Mouse (Mus musculus): ENCODE results near the gene Aif1. TPM values are rescaled to one million over a fixed set of nuclear protein-coding genes. Genes with fewer than 3 reads are reported as not detected.

Aif1 gene
- polyA plus RNA-seq, 1 experiment from 2014 or later = 14.8 TPM

- WGBS = 2% methylated on average over 18 of the region's 18 CpGs
- Histone ChIP-seq H3K4me1 (replicated peaks; ENCODE audit: insufficient read depth, low read length) (no peaks in the 10 kb centered on the region), H3K4me2 (ENCODE audit: low read length) (peak overlapping the region; percentile 59), H3K27ac (peak overlapping the region; percentile 72), H3K9me3 (replicated peaks; ENCODE audit: low read length) (no peaks in the 10 kb centered on the region), H3K4me3 (replicated peaks; ENCODE audit: low read depth, low read length) (peak overlapping the region; percentile 44), H3K27me3 (ENCODE audit: insufficient read depth, low read length) (no peaks in the 10 kb centered on the region), H3K9ac (ENCODE audit: low read depth, low read length) (peak overlapping the region; percentile 51), H3K36me3 (ENCODE audit: insufficient read depth, low read length) (no peaks in the 10 kb centered on the region)
- DNase-seq (ENCODE audit: low spot score) (peak; percentile 86), ATAC-seq (replicated peaks; ENCODE audit: low FRiP score, low read depth) (peak; percentile 60)
- no peak for TF ChIP-seq CTCF (IDR thresholded peaks at IDR 0.05; ENCODE audit: low read depth)
These were observed 10.1 kb upstream of the Aif1 start for GRCm38 (mm10) chr17:35185639-35186611.

- 88% methylated on average over 5 of the region's 5 CpGs for WGBS
These were observed 4.2 kb upstream of the Aif1 start for GRCm38 (mm10) chr17:35180093-35180492.

GRCm38 (mm10) chr17:35178528-35178927 is 2.7 kb upstream of the Aif1 start:
- WGBS = 11% methylated on average over 5 of the region's 5 CpGs
- ATAC-seq (replicated peaks; ENCODE audit: low FRiP score, low read depth) = peak; percentile 65
- Histone ChIP-seq H3K9me3 (replicated peaks; ENCODE audit: low read length) (no peaks in the 10 kb centered on the region), H3K4me2 (ENCODE audit: low read length) (no peak overlapping the region), H3K27me3 (ENCODE audit: insufficient read depth, low read length) (no peaks in the 10 kb centered on the region), H3K27ac (no peak overlapping the region), H3K36me3 (ENCODE audit: insufficient read depth, low read length) (no peaks in the 10 kb centered on the region), H3K4me1 (replicated peaks; ENCODE audit: insufficient read depth, low read length) (no peaks in the 10 kb centered on the region), H3K9ac (ENCODE audit: low read depth, low read length) (no peak overlapping the region), H3K4me3 (replicated peaks; ENCODE audit: low read depth, low read length) (no peak overlapping the region)
- peak; percentile 93 for TF ChIP-seq CTCF (IDR thresholded peaks at IDR 0.05; ENCODE audit: low read depth)
- peak; percentile 93 for DNase-seq (ENCODE audit: low spot score)

More at GRCm38 (mm10) chr17:35180093-35180492, 4.2 kb upstream of the Aif1 start:
- Histone ChIP-seq H3K27me3 (ENCODE audit: insufficient read depth, low read length) (no peaks in the 10 kb centered on the region), H3K9ac (ENCODE audit: low read depth, low read length) (no peak overlapping the region), H3K27ac (no peak overlapping the region), H3K4me3 (replicated peaks; ENCODE audit: low read depth, low read length) (no peak overlapping the region), H3K4me2 (ENCODE audit: low read length) (no peak overlapping the region), H3K9me3 (replicated peaks; ENCODE audit: low read length) (no peaks in the 10 kb centered on the region), H3K36me3 (ENCODE audit: insufficient read depth, low read length) (no peaks in the 10 kb centered on the region), H3K4me1 (replicated peaks; ENCODE audit: insufficient read depth, low read length) (no peaks in the 10 kb centered on the region)
- TF ChIP-seq CTCF (IDR thresholded peaks at IDR 0.05; ENCODE audit: low read depth) = no peak
- ATAC-seq (replicated peaks; ENCODE audit: low FRiP score, low read depth) = no peak
- no peak for DNase-seq (ENCODE audit: low spot score)

GRCm38 (mm10) chr17:35175382-35175781 is 486 bp downstream of the Aif1 start:
- Histone ChIP-seq H3K9me3 (replicated peaks; ENCODE audit: low read length) (no peaks in the 10 kb centered on the region), H3K27ac (no peak overlapping the region), H3K36me3 (ENCODE audit: insufficient read depth, low read length) (no peaks in the 10 kb centered on the region), H3K4me2 (ENCODE audit: low read length) (no peak overlapping the region), H3K9ac (ENCODE audit: low read depth, low read length) (no peak overlapping the region), H3K27me3 (ENCODE audit: insufficient read depth, low read length) (no peaks in the 10 kb centered on the region), H3K4me3 (replicated peaks; ENCODE audit: low read depth, low read length) (no peak overlapping the region), H3K4me1 (replicated peaks; ENCODE audit: insufficient read depth, low read length) (no peaks in the 10 kb centered on the region)
- DNase-seq (ENCODE audit: low spot score) = no peak
- WGBS = 58% methylated on average over 6 of the region's 6 CpGs
- no peak for ATAC-seq (replicated peaks; ENCODE audit: low FRiP score, low read depth)
- TF ChIP-seq CTCF (IDR thresholded peaks at IDR 0.05; ENCODE audit: low read depth) = no peak

GRCm38 (mm10) chr17:35174201-35174977 is 1.5 kb downstream of the Aif1 start:
- DNase-seq (ENCODE audit: low spot score) (no peak), ATAC-seq (replicated peaks; ENCODE audit: low FRiP score, low read depth) (no peak)
- Histone ChIP-seq H3K4me2 (ENCODE audit: low read length) (no peak overlapping the region), H3K4me1 (replicated peaks; ENCODE audit: insufficient read depth, low read length) (no peaks in the 10 kb centered on the region), H3K36me3 (ENCODE audit: insufficient read depth, low read length) (no peaks in the 10 kb centered on the region), H3K9ac (ENCODE audit: low read depth, low read length) (peak overlapping the region; percentile 13; the same call in 1 of the 2 replicates), H3K27ac (peak overlapping the region; percentile 70), H3K9me3 (replicated peaks; ENCODE audit: low read length) (no peaks in the 10 kb centered on the region), H3K4me3 (replicated peaks; ENCODE audit: low read depth, low read length) (no peak overlapping the region), H3K27me3 (ENCODE audit: insufficient read depth, low read length) (no peaks in the 10 kb centered on the region)
- WGBS = 61% methylated on average over 8 of the region's 8 CpGs
- no peak for TF ChIP-seq CTCF (IDR thresholded peaks at IDR 0.05; ENCODE audit: low read depth)

GRCm38 (mm10) chr17:35173329-35173728 is 2.5 kb downstream of the Aif1 start:
- ATAC-seq (replicated peaks; ENCODE audit: low FRiP score, low read depth) (no peak), DNase-seq (ENCODE audit: low spot score) (no peak)
- no peak for TF ChIP-seq CTCF (IDR thresholded peaks at IDR 0.05; ENCODE audit: low read depth)
- no peak overlapping the region for H3K4me3 ChIP-seq (replicated peaks; ENCODE audit: low read depth, low read length)
- no peaks in the 10 kb centered on the region for H3K27me3 ChIP-seq (ENCODE audit: insufficient read depth, low read length)
- no peak overlapping the region for H3K4me2 ChIP-seq (ENCODE audit: low read length)
- H3K9ac ChIP-seq (ENCODE audit: low read depth, low read length) = no peak overlapping the region
- no peaks in the 10 kb centered on the region for H3K4me1 ChIP-seq (replicated peaks; ENCODE audit: insufficient read depth, low read length)
- WGBS = 78% methylated on average over 3 of the region's 3 CpGs
- no peaks in the 10 kb centered on the region for H3K9me3 ChIP-seq (replicated peaks; ENCODE audit: low read length)
- H3K27ac ChIP-seq = peak overlapping the region; percentile 63
- no peaks in the 10 kb centered on the region for H3K36me3 ChIP-seq (ENCODE audit: insufficient read depth, low read length)

Data from kidney, postnatal 0 days (tissue).